Mouse (Mus musculus): ENCODE results near the gene Epha4. TPM values are rescaled to one million over a fixed set of nuclear protein-coding genes. Genes with fewer than 3 reads are reported as not detected.

Epha4 gene
- total RNA-seq, 2 experiments from 2014 or later, result 274 to 323 TPM

- no peak for DNase-seq (ENCODE audit: low spot score in 2 of 2)
These were observed 29.9 kb downstream of the Epha4 start for GRCm38 (mm10) chr1:77484766-77485596.

GRCm38 (mm10) chr1:77475808-77476413 is 39.0 kb downstream of the Epha4 start:
- no peak for DNase-seq (ENCODE audit: low spot score in 2 of 2)

- DNase-seq (ENCODE audit: low spot score in 2 of 2), result no peak
These were observed 41.2 kb downstream of the Epha4 start for GRCm38 (mm10) chr1:77473446-77474376.

GRCm38 (mm10) chr1:77472566-77472965 is 42.3 kb downstream of the Epha4 start:
- DNase-seq (ENCODE audit: low spot score in 2 of 2), result no peak

GRCm38 (mm10) chr1:77471447-77471846 is 43.4 kb downstream of the Epha4 start:
- no peak for DNase-seq (ENCODE audit: low spot score in 2 of 2)

- no peak for DNase-seq (ENCODE audit: low spot score in 2 of 2)
These were observed 43.9 kb downstream of the Epha4 start for GRCm38 (mm10) chr1:77471037-77471436.

- DNase-seq (ENCODE audit: low spot score in 2 of 2), result no peak
These were observed 46.1 kb downstream of the Epha4 start for GRCm38 (mm10) chr1:77468717-77469314.

GRCm38 (mm10) chr1:77465524-77465923 is 49.4 kb downstream of the Epha4 start:
- DNase-seq (ENCODE audit: low spot score in 2 of 2), result no peak

- DNase-seq (ENCODE audit: low spot score in 2 of 2), result no peak
These were observed 50.8 kb downstream of the Epha4 start for GRCm38 (mm10) chr1:77464108-77464507.

GRCm38 (mm10) chr1:77461877-77462615 is 52.8 kb downstream of the Epha4 start:
- peak; percentile 50 to 82 for DNase-seq (ENCODE audit: low spot score in 2 of 2)

- no peak for DNase-seq (ENCODE audit: low spot score in 2 of 2)
These were observed 53.9 kb downstream of the Epha4 start for GRCm38 (mm10) chr1:77460831-77461629.

GRCm38 (mm10) chr1:77458751-77459385 is 56.0 kb downstream of the Epha4 start:
- DNase-seq (ENCODE audit: low spot score in 2 of 2), result no peak

- DNase-seq (ENCODE audit: low spot score in 2 of 2), result no peak
These were observed 57.5 kb downstream of the Epha4 start for GRCm38 (mm10) chr1:77457446-77457800.

GRCm38 (mm10) chr1:77456695-77457445 is 58.0 kb downstream of the Epha4 start:
- DNase-seq (ENCODE audit: low spot score in 2 of 2), result no peak

GRCm38 (mm10) chr1:77453811-77454210 is 61.1 kb downstream of the Epha4 start:
- DNase-seq (ENCODE audit: low spot score in 2 of 2), result no peak

- no peak for DNase-seq (ENCODE audit: low spot score in 2 of 2)
These were observed 62.2 kb downstream of the Epha4 start for GRCm38 (mm10) chr1:77452721-77453120.

- no peak for DNase-seq (ENCODE audit: low spot score in 2 of 2)
These were observed 63.3 kb downstream of the Epha4 start for GRCm38 (mm10) chr1:77451541-77451940.

- no peak for DNase-seq (ENCODE audit: low spot score in 2 of 2)
These were observed 64.7 kb downstream of the Epha4 start for GRCm38 (mm10) chr1:77450201-77450600.

All from layer of hippocampus, adult 18-20 months (tissue).